Mouse (Mus musculus) limb, embryonic 13.5 days (tissue): ENCODE results near the gene Adcyap1. TPM values are rescaled to one million over a fixed set of nuclear protein-coding genes. Genes with fewer than 3 reads are reported as not detected.
A peak's percentile ranks its signal among the peaks of the same experiment; 100 is the strongest.

Experiments
- ATAC-seq: fragments of 200-750 bp; cut with Nextera tagmentation; 2 replicates; pipeline ENCODE4 v1.8.0; 2017; ENCODE audit warnings: low read depth, moderate number of reproducible peaks, moderate TSS enrichment; ENCODE audit not compliant: low FRiP score
- H3K27ac ChIP-seq: fragments of 300-500 bp; sonication (generic); 2 replicates; pipeline ENCODE4 v1.5.1; 2015; ENCODE audit warnings: inconsistent platforms, mild to moderate bottlenecking, moderate library complexity
- H3K27me3 ChIP-seq: fragments of 300-500 bp; sonication (generic); 2 replicates; pipeline ENCODE4 v1.6.1; 2015; ENCODE audit warnings: mild to moderate bottlenecking, inconsistent platforms
- H3K36me3 ChIP-seq: fragments of 300-500 bp; sonication (generic); 2 replicates; pipeline ENCODE4 v1.6.1; 2015; ENCODE audit warnings: inconsistent platforms, mild to moderate bottlenecking, moderate library complexity
- H3K4me1 ChIP-seq: fragments of 300-500 bp; sonication (generic); 2 replicates; pipeline ENCODE4 v1.6.1; 2015; ENCODE audit warnings: inconsistent platforms
- H3K4me2 ChIP-seq: fragments of 300-500 bp; sonication (generic); replicated peaks from 2 replicates; pipeline ENCODE4 v1.6.1; 2015; ENCODE audit warnings: inconsistent platforms, mild to moderate bottlenecking, moderate library complexity
- H3K4me3 ChIP-seq: fragments of 300-500 bp; sonication (generic); 2 replicates; pipeline ENCODE4 v1.5.1; 2015; ENCODE audit warnings: moderate library complexity, mild to moderate bottlenecking, inconsistent platforms
- H3K9ac ChIP-seq: fragments of 300-500 bp; sonication (generic); 2 replicates; pipeline ENCODE4 v1.6.1; 2015; ENCODE audit warnings: mild to moderate bottlenecking, inconsistent platforms
- H3K9me3 ChIP-seq: fragments of 300-500 bp; sonication (generic); 2 replicates; pipeline ENCODE4 v1.6.1; 2016; ENCODE audit warnings: inconsistent platforms
- WGBS: fragments of 180-500 bp; shearing (Covaris S2); methylation state at CpG from one replicate; pipeline ENCODE4 v1.1.7; 2015; 5-methylcytosine and 5-hydroxymethylcytosine counted together
- polyA plus RNA-seq: library from polyadenylated mRNA; unstranded; fragments of >200 nt; fragmentation: Nextera tagmentation; extraction: Ambion mirVana; gene quantifications from 2 replicates; pipeline ENCODE4 v1.2.1, GENCODE M21; 2015

The Adcyap1 gene
- polyA plus RNA-seq, 1 experiment from 2014 or later, result 1.6 TPM

DNA sequence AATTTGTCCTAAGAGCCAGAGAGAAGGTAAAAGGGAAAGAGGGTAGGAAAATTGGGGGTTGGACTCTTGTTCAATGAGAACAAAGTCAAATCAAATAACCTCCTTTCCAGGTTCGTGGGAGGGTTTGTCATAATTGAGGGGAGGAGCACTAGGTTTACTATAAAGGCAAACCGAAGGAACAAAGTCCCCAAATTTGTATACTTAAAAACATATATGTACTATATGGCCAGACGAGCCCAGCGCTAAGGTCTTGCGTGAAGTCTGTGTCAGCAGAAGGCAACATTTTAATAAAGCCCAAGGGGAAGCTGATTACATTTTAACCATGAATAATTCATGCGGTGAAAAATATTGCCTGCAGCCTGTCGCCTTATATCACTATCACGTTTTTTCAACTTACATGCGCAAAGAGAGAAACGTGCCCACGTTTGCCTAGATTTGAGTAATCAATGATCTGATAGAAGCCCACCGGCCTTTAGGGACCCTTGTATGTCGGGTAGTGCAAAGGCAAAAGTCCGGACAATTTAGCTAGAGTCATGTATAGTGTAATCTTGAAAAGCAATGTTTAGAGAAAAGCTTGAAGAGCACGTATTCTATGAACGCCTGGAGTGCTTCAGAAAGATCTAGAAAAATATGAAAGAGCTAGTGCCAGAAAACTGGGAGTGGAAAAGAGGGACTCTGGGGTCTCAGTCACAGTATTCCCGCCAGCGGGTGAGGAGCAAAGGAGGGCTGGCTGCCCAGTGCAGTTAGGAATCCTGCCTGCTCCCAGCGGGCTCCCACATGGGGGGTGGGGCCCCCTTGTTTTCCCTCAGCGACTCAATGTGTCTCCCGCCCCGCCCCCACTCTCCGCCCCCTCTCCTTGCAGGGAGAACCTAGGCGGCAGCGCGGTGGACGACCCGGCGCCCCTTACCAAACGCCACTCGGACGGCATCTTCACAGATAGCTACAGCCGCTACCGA lies 4.5 kb downstream of the Adcyap1 start:
- peaks cover 72% of the 10 kb centered on the region for H3K27me3 ChIP-seq
- no peaks in the 10 kb centered on the region for H3K9me3 ChIP-seq
- no peak overlapping the region for H3K27ac ChIP-seq
- WGBS, result under 1% methylated on average over 34 of the region's 34 CpGs
- H3K4me2 ChIP-seq, result peak overlapping the region; percentile 70
- no peaks in the 10 kb centered on the region for H3K36me3 ChIP-seq
- 0 out of 2 replicates have a peak, but pooled peaks have one; percentile 1 for ATAC-seq
- H3K9ac ChIP-seq, result no peak overlapping the region
- peak overlapping the region; percentile 41 for H3K4me3 ChIP-seq
- H3K4me1 ChIP-seq, result peaks cover 36% of the 10 kb centered on the region

DNA sequence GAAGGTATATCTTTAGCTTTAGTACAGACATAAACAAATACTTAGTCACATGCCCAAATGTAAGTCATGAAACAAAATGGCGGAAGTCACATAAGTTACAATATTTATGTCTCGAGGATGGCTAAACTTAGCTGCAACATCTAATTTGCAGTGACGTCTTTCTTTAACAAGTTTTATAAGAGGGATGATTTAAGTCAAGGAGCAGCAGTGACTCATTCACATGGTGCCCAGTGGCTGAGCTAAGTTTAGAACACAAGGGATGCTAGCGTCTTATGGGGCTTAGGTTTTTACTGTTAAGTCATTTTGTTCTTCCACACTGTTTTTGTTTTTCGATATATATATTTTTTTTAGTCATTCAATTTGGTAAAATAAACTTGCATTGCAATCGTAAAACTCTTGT lies 19.0 kb downstream of the Adcyap1 start:
- Histone ChIP-seq H3K27me3 (no peaks in the 10 kb centered on the region), H3K4me3 (no peak overlapping the region), H3K9me3 (no peaks in the 10 kb centered on the region), H3K4me1 (peaks cover 5% of the 10 kb centered on the region; the same call in 1 of the 2 replicates), H3K27ac (no peak overlapping the region), H3K4me2 (no peak overlapping the region), H3K9ac (no peak overlapping the region), H3K36me3 (no peaks in the 10 kb centered on the region)
- peak; percentile 61; the same call in 1 of the 2 replicates for ATAC-seq
- WGBS, result 49% methylated on average over 6 of the region's 6 CpGs

- Histone ChIP-seq H3K36me3 (no peaks in the 10 kb centered on the region), H3K9ac (no peak overlapping the region), H3K27me3 (no peaks in the 10 kb centered on the region), H3K4me1 (peaks cover 5% of the 10 kb centered on the region; the same call in 1 of the 2 replicates), H3K9me3 (no peaks in the 10 kb centered on the region), H3K27ac (no peak overlapping the region), H3K4me3 (no peak overlapping the region), H3K4me2 (0 out of 2 replicates have a peak overlapping the region, but pooled peaks have one; percentile 23)
- 0 out of 2 replicates have a peak, but pooled peaks have one; percentile 66 for ATAC-seq
- WGBS, result 31% methylated on average over 2 of the region's 2 CpGs
Measured at GRCm38 (mm10) chr17:93218640-93219039, 19.8 kb downstream of the Adcyap1 start.

DNA sequence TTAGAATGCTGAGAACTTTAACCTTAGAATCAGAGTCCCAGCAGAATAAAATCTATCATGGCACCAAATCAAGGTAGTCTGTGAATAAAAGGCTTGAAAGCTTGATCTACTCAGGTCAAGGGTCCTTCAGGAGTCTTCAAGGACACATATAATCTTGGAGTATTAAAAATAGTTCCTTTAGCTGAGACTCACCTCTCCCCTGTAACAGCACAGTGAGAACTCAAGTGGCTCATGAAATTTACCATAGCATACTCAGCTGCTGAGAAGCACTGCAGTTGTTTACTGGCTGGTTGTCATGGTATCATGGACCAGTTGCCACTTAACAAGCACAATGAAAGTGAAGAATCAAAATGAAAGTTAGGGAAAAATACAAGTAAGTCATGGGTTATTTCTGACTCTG lies 38.5 kb downstream of the Adcyap1 start:
- Histone ChIP-seq H3K36me3 (no peaks in the 10 kb centered on the region), H3K9me3 (no peaks in the 10 kb centered on the region), H3K27me3 (no peaks in the 10 kb centered on the region), H3K9ac (no peak overlapping the region), H3K4me3 (no peak overlapping the region), H3K4me1 (no peaks in the 10 kb centered on the region), H3K27ac (no peak overlapping the region), H3K4me2 (no peak overlapping the region)
- ATAC-seq, result no peak
